Mouse (Mus musculus): Measurements from ENCODE around the gene Bod1l. TPM values are rescaled to one million over a fixed set of nuclear protein-coding genes. Genes with fewer than 3 reads are reported as not detected.
A peak's percentile ranks its signal among the peaks of the same experiment; 100 is the strongest.

Gene Bod1l
- polyA plus RNA-seq, 1 experiment from 2014 or later: 7.8 TPM

GRCm38 (mm10) chr5:41744898-41745780, 99.0 kb downstream of the Bod1l start:
- no peak overlapping the region for H3K4me2 ChIP-seq (ENCODE audit: low read depth, low read length)
- no peaks in the 10 kb centered on the region for H3K9me3 ChIP-seq (ENCODE audit: low read length)
- no peak overlapping the region for H3K27ac ChIP-seq (ENCODE audit: low read depth)
- H3K4me1 ChIP-seq (ENCODE audit: insufficient read depth): no peaks in the 10 kb centered on the region
- 8% methylated on average over 12 of the region's 15 CpGs for WGBS (ENCODE audit: insufficient replicate concordance)
- peaks cover 42% of the 10 kb centered on the region; the same call in 1 of the 2 replicates for H3K27me3 ChIP-seq (ENCODE audit: insufficient read depth, low read length)
- no peak overlapping the region for H3K9ac ChIP-seq (replicated peaks)
- H3K4me3 ChIP-seq (ENCODE audit: low read depth, low read length): no peak overlapping the region
- TF ChIP-seq EP300 (IDR thresholded peaks at IDR 0.05; ENCODE audit: low read depth) (no peak), CTCF (IDR thresholded peaks at IDR 0.05; ENCODE audit: low read depth) (no peak)
- no peaks in the 10 kb centered on the region for H3K36me3 ChIP-seq (replicated peaks; ENCODE audit: insufficient read depth, low read length)
- no peak for ATAC-seq
- no peak for DNase-seq

- Histone ChIP-seq H3K27ac (ENCODE audit: low read depth) (no peak overlapping the region), H3K4me2 (ENCODE audit: low read depth, low read length) (no peak overlapping the region), H3K9ac (replicated peaks) (no peak overlapping the region), H3K9me3 (ENCODE audit: low read length) (no peaks in the 10 kb centered on the region), H3K27me3 (ENCODE audit: insufficient read depth, low read length) (peaks cover 42% of the 10 kb centered on the region; the same call in 1 of the 2 replicates), H3K4me1 (ENCODE audit: insufficient read depth) (no peaks in the 10 kb centered on the region), H3K4me3 (ENCODE audit: low read depth, low read length) (no peak overlapping the region), H3K36me3 (replicated peaks; ENCODE audit: insufficient read depth, low read length) (no peaks in the 10 kb centered on the region)
- 10% methylated on average over 7 of the region's 7 CpGs for WGBS (ENCODE audit: insufficient replicate concordance)
- TF ChIP-seq CTCF (IDR thresholded peaks at IDR 0.05; ENCODE audit: low read depth): peak; percentile 25; the same call in 1 of the 2 replicates
- TF ChIP-seq EP300 (IDR thresholded peaks at IDR 0.05; ENCODE audit: low read depth): no peak
- DNase-seq (no peak), ATAC-seq (no peak)
Measured at GRCm38 (mm10) chr5:41744234-41744633, 99.9 kb downstream of the Bod1l start.

GRCm38 (mm10) chr5:41738817-41739216, 105.3 kb downstream of the Bod1l start:
- Histone ChIP-seq H3K9ac (replicated peaks) (no peak overlapping the region), H3K4me1 (ENCODE audit: insufficient read depth) (no peaks in the 10 kb centered on the region), H3K36me3 (replicated peaks; ENCODE audit: insufficient read depth, low read length) (no peaks in the 10 kb centered on the region), H3K4me2 (ENCODE audit: low read depth, low read length) (no peak overlapping the region), H3K27me3 (ENCODE audit: insufficient read depth, low read length) (peaks cover 6% of the 10 kb centered on the region; the same call in 1 of the 2 replicates), H3K4me3 (ENCODE audit: low read depth, low read length) (no peak overlapping the region), H3K9me3 (ENCODE audit: low read length) (no peaks in the 10 kb centered on the region), H3K27ac (ENCODE audit: low read depth) (no peak overlapping the region)
- WGBS (ENCODE audit: insufficient replicate concordance): 38% methylated on average over 6 of the region's 6 CpGs
- no peak for DNase-seq
- no peak for ATAC-seq
- TF ChIP-seq EP300 (IDR thresholded peaks at IDR 0.05; ENCODE audit: low read depth) (no peak), CTCF (IDR thresholded peaks at IDR 0.05; ENCODE audit: low read depth) (no peak)

Small RNAs within 50 kb of the gene (microRNA-seq; reads per million reads assigned to microRNA genes)
- gene Mir6414: not detected

Other genes starting within 250 kb of the Bod1l start
- gene Rab28, start 136.2 kb downstream of the Bod1l start, polyA plus RNA-seq (2015; fragmentation: Nextera tagmentation; extraction: Ambion mirVana): 22.5 and 25.9 TPM in 2 replicates
- gene Nkx3-2, start 79.8 kb downstream of the Bod1l start, polyA plus RNA-seq (2015; fragmentation: Nextera tagmentation; extraction: Ambion mirVana): not detected in 2 replicates
- gene Gm16223, start 223.6 kb upstream of the Bod1l start, polyA plus RNA-seq (2015; fragmentation: Nextera tagmentation; extraction: Ambion mirVana): not detected in 2 replicates